Mouse (Mus musculus): ENCODE measurements around the gene Prdm2.

- TF ChIP-seq POLR2A (IDR thresholded peaks at IDR 0.05; ENCODE audit: low read depth, low read length) (no peak), CTCF (IDR thresholded peaks at IDR 0.05; ENCODE audit: borderline replicate concordance, insufficient read depth, low read length) (no peak)
Observed at GRCm38 (mm10) chr4:143108552-143108951, 104.2 kb downstream of the Prdm2 start.

Measured in embryonic fibroblast, embryonic 13.5 days (primary cell).